Mouse (Mus musculus) hindbrain, embryonic 10.5 days (tissue): ENCODE data around the gene Mitf. TPM values are rescaled to one million over a fixed set of nuclear protein-coding genes. Genes with fewer than 3 reads are reported as not detected.

Experiments used
- DNase-seq: peaks from one replicate; pipeline ENCODE4 v3.0.0-alpha.2; 2017; ENCODE audit warnings: low spot score
- H3K27ac ChIP-seq: fragments of 300-500 bp; sonication (generic); 2 replicates; pipeline ENCODE4 v1.5.1; 2016; ENCODE audit warnings: mild to moderate bottlenecking, moderate library complexity
- H3K27me3 ChIP-seq: fragments of 300-500 bp; sonication (generic); 2 replicates; pipeline ENCODE4 v1.6.1; 2016; ENCODE audit warnings: mild to moderate bottlenecking; ENCODE audit not compliant: poor library complexity, insufficient read depth, severe bottlenecking
- H3K36me3 ChIP-seq: fragments of 300-500 bp; sonication (generic); 2 replicates; pipeline ENCODE4 v1.6.1; 2016; ENCODE audit warnings: mild to moderate bottlenecking, moderate library complexity
- H3K4me1 ChIP-seq: fragments of 300-500 bp; sonication (generic); replicated peaks from 2 replicates; pipeline ENCODE4 v1.6.1; 2016; ENCODE audit warnings: mild to moderate bottlenecking
- H3K4me3 ChIP-seq: fragments of 300-500 bp; sonication (generic); 2 replicates; pipeline ENCODE4 v1.5.1; 2016; ENCODE audit warnings: mild to moderate bottlenecking, moderate library complexity
- H3K9me3 ChIP-seq: fragments of 300-500 bp; sonication (generic); 2 replicates; pipeline ENCODE4 v1.6.1; 2016; ENCODE audit warnings: mild to moderate bottlenecking, moderate library complexity
- WGBS: fragments of 180-500 bp; shearing (Covaris S2); methylation state at CpG from one replicate; pipeline ENCODE4 v1.1.7; 2016; 5-methylcytosine and 5-hydroxymethylcytosine counted together
- polyA plus RNA-seq: library from polyadenylated mRNA; unstranded; fragments of >200 nt; fragmentation: Nextera tagmentation; extraction: Ambion mirVana; gene quantifications from 2 replicates; pipeline ENCODE4 v1.2.1, GENCODE M21; 2016

Gene Mitf
- polyA plus RNA-seq, 1 experiment from 2014 or later = 1.4 TPM

GRCm38 (mm10) chr6:97981668-97982067, 174.8 kb downstream of the Mitf start:
- no peak for DNase-seq
- Histone ChIP-seq H3K27me3 (no peaks in the 10 kb centered on the region), H3K4me3 (no peak overlapping the region), H3K27ac (no peak overlapping the region), H3K36me3 (no peaks in the 10 kb centered on the region), H3K9me3 (no peaks in the 10 kb centered on the region), H3K4me1 (peaks cover 5% of the 10 kb centered on the region; the same call in 1 of the 2 replicates)
- WGBS = 66% methylated on average over 9 of the region's 9 CpGs

- WGBS = 70% methylated on average over 9 of the region's 9 CpGs
Measured at GRCm38 (mm10) chr6:97985658-97986057, 178.8 kb downstream of the Mitf start.

GRCm38 (mm10) chr6:97986417-97986816, 179.6 kb downstream of the Mitf start:
- DNase-seq = no peak
- Histone ChIP-seq H3K36me3 (no peaks in the 10 kb centered on the region), H3K4me1 (peaks cover 7% of the 10 kb centered on the region; the same call in 1 of the 2 replicates), H3K27me3 (no peaks in the 10 kb centered on the region), H3K27ac (no peak overlapping the region), H3K9me3 (no peaks in the 10 kb centered on the region), H3K4me3 (no peak overlapping the region)
- 83% methylated on average over 3 of the region's 3 CpGs for WGBS

More at GRCm38 (mm10) chr6:97985658-97986057, 178.8 kb downstream of the Mitf start:
- no peaks in the 10 kb centered on the region for H3K36me3 ChIP-seq
- H3K4me3 ChIP-seq = no peak overlapping the region
- no peak overlapping the region for H3K27ac ChIP-seq
- H3K27me3 ChIP-seq = no peaks in the 10 kb centered on the region
- H3K4me1 ChIP-seq = peaks cover 8% of the 10 kb centered on the region; the same call in 1 of the 2 replicates
- no peaks in the 10 kb centered on the region for H3K9me3 ChIP-seq
- DNase-seq = no peak

GRCm38 (mm10) chr6:97993507-97993906, 186.7 kb downstream of the Mitf start:
- 93% methylated on average over 12 of the region's 12 CpGs for WGBS
- Histone ChIP-seq H3K36me3 (no peaks in the 10 kb centered on the region), H3K4me1 (peaks cover 14% of the 10 kb centered on the region), H3K27ac (no peak overlapping the region), H3K9me3 (no peaks in the 10 kb centered on the region), H3K4me3 (no peak overlapping the region), H3K27me3 (peaks cover 3% of the 10 kb centered on the region; the same call in 1 of the 2 replicates)
- no peak for DNase-seq

- Histone ChIP-seq H3K27ac (no peak overlapping the region), H3K4me3 (no peak overlapping the region), H3K36me3 (no peaks in the 10 kb centered on the region), H3K27me3 (peaks cover 3% of the 10 kb centered on the region; the same call in 1 of the 2 replicates), H3K4me1 (peaks cover 11% of the 10 kb centered on the region), H3K9me3 (no peaks in the 10 kb centered on the region)
- DNase-seq = no peak
- 80% methylated on average over 11 of the region's 11 CpGs for WGBS
Measured at GRCm38 (mm10) chr6:97995606-97996307, 188.9 kb downstream of the Mitf start.

- H3K27me3 ChIP-seq = peaks cover 6% of the 10 kb centered on the region
- no peaks in the 10 kb centered on the region for H3K36me3 ChIP-seq
- no peak overlapping the region for H3K4me3 ChIP-seq
- no peak overlapping the region for H3K27ac ChIP-seq
- 45% methylated on average over 4 of the region's 4 CpGs for WGBS
- no peaks in the 10 kb centered on the region for H3K9me3 ChIP-seq
- H3K4me1 ChIP-seq = peaks cover 14% of the 10 kb centered on the region
- DNase-seq = no peak
Measured at GRCm38 (mm10) chr6:98001551-98001950, 194.7 kb downstream of the Mitf start.

GRCm38 (mm10) chr6:98003114-98003513, 196.3 kb downstream of the Mitf start:
- DNase-seq = peak; percentile 6
- Histone ChIP-seq H3K4me1 (peaks cover 10% of the 10 kb centered on the region), H3K27me3 (peaks cover 6% of the 10 kb centered on the region), H3K27ac (no peak overlapping the region), H3K36me3 (no peaks in the 10 kb centered on the region), H3K9me3 (no peaks in the 10 kb centered on the region), H3K4me3 (no peak overlapping the region)
- 26% methylated on average over 3 of the region's 3 CpGs for WGBS

- Histone ChIP-seq H3K36me3 (no peaks in the 10 kb centered on the region), H3K4me1 (peaks cover 10% of the 10 kb centered on the region), H3K4me3 (no peak overlapping the region), H3K27ac (no peak overlapping the region), H3K9me3 (no peaks in the 10 kb centered on the region), H3K27me3 (peaks cover 6% of the 10 kb centered on the region)
- DNase-seq = peak; percentile 38
- WGBS = 69% methylated on average over 1 of the region's 1 CpGs
Measured at GRCm38 (mm10) chr6:98005566-98005965, 198.7 kb downstream of the Mitf start.

- Histone ChIP-seq H3K9me3 (no peaks in the 10 kb centered on the region), H3K4me3 (no peak overlapping the region), H3K4me1 (no peaks in the 10 kb centered on the region), H3K36me3 (no peaks in the 10 kb centered on the region), H3K27ac (no peak overlapping the region), H3K27me3 (no peaks in the 10 kb centered on the region)
- 87% methylated on average over 5 of the region's 5 CpGs for WGBS
- DNase-seq = no peak
Measured at GRCm38 (mm10) chr6:98015066-98015465, 208.2 kb downstream of the Mitf start.

GRCm38 (mm10) chr6:98015819-98016218, 209.0 kb downstream of the Mitf start:
- 87% methylated on average over 5 of the region's 5 CpGs for whole genome bisulfite sequencing
- no peak for DNase-seq
- H3K4me3 ChIP-seq = no peak overlapping the region
- H3K4me1 ChIP-seq = no peaks in the 10 kb centered on the region
- H3K27me3 ChIP-seq = no peaks in the 10 kb centered on the region
- no peak overlapping the region for H3K27ac ChIP-seq
- H3K36me3 ChIP-seq = no peaks in the 10 kb centered on the region
- no peaks in the 10 kb centered on the region for H3K9me3 ChIP-seq

- H3K4me1 ChIP-seq = peaks cover 10% of the 10 kb centered on the region
- no peaks in the 10 kb centered on the region for H3K36me3 ChIP-seq
- no peak for DNase-seq
- no peak overlapping the region for H3K4me3 ChIP-seq
- WGBS = 67% methylated on average over 1 of the region's 1 CpGs
- H3K27ac ChIP-seq = no peak overlapping the region
- 0 out of 2 replicates have a peak, but pooled peaks cover 4% of the 10 kb centered on the region for H3K27me3 ChIP-seq
- H3K9me3 ChIP-seq = no peaks in the 10 kb centered on the region
Measured at GRCm38 (mm10) chr6:98023876-98024275, 217.0 kb downstream of the Mitf start.

GRCm38 (mm10) chr6:98038513-98038912, 231.7 kb downstream of the Mitf start:
- WGBS = 51% methylated on average over 3 of the region's 3 CpGs
- H3K27ac ChIP-seq = no peak overlapping the region
- H3K4me3 ChIP-seq = no peak overlapping the region
- no peaks in the 10 kb centered on the region for H3K4me1 ChIP-seq
- no peaks in the 10 kb centered on the region for H3K9me3 ChIP-seq
- peaks cover 75% of the 10 kb centered on the region for H3K27me3 ChIP-seq
- DNase-seq = no peak
- H3K36me3 ChIP-seq = no peaks in the 10 kb centered on the region

GRCm38 (mm10) chr6:98041795-98042194, 234.9 kb downstream of the Mitf start:
- peaks cover 68% of the 10 kb centered on the region for H3K27me3 ChIP-seq
- DNase-seq = no peak
- 87% methylated on average over 7 of the region's 7 CpGs for WGBS
- H3K4me3 ChIP-seq = no peak overlapping the region
- peaks cover 8% of the 10 kb centered on the region; the same call in 1 of the 2 replicates for H3K4me1 ChIP-seq
- no peak overlapping the region for H3K27ac ChIP-seq
- no peaks in the 10 kb centered on the region for H3K36me3 ChIP-seq
- no peaks in the 10 kb centered on the region for H3K9me3 ChIP-seq
